Mouse (Mus musculus): ENCODE measurements around the gene Srsf1.

Srsf1 gene

DNA sequence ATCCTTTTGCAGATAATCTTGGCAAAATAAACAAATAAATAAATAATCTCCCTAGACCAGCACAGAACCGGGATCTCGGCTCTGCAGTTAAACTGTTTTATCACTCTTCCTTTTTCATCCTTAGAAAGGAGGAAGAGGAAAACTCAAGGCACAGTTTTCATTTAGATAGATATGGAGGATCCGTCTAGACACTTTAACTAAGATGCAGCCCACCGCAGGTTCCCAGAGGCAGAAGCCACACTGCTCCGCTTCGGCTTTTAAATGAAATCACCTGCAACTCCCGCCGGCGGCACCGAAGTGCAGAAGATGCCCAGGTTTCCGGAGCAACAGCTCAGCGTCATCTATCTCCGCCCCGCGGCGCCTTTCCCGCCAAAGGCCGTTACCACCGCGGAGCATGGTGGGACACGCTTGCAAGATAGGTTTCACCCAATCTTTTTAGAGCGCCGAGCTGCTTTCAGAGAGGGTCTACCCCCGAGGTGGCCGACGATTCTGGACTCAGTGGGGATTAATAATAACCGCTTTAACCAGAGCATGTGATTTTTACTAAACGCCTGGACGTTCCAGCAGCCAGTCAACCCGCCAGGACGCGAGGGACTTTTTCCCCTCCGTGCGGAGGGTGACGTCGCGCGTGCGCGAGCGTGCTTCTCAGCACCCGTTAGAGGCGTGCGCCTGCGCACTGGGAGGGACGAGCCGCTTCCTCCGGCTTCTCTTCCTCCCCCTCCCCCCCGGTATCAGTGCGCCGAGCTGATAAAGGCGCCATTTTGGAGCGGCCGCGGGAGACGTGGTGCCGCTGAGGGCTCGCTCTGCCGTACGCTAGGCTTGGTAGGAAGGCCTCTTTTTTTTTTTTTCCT, at the start of gene Srsf1:
TSS of gene Srsf1 (plus strand) at position 430 of the 851 bp plus-strand sequence.
- ChIA-PET POLR2A (interaction anchor here (0.6 to 13.0 kb wide), 160 partner anchors 9 to 1748 kb away, joined by 3 to 394 read pairs (median 4); partner anchors contain the start of genes Dynll2 (in 4 of the 4), Mtmr4 (in 2 of the 4), Vezf1 (in 2 of the 4) and Coil (in 1 of the 4)), CTCF (interaction anchor here (0.6 to 2.3 kb wide), 12 partner anchors 9 to 501 kb away, joined by 3 to 11 read pairs (median 4); no protein-coding TSS in a partner anchor)

DNA sequence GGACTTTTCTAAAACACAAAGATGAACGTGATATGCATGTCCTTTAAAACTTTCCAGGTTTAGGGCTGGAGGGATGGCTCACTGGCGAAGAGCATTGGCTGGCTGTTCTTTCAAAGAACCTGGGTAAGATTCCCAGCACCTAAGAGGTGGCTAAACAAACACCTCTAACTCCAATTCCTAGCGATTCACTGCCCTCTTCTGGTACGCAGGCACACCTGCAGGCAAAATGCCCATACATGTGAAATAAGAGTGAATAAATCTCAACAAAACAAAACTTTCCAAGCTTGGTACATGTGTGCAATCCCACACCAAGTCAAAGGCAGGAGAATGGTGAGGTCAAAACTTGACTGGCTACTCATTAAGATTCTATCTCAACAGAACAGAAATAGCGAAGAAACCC, 47.4 kb upstream of the Srsf1 start:
- POLR2A ChIA-PET, result interaction anchor here in 2 of 4 experiments (0.8 to 1.4 kb wide), 6 partner anchors 9 to 42 kb away, joined by 3 to 5 read pairs (median 4); no protein-coding TSS in a partner anchor
- CTCF ChIA-PET, result interaction anchor here in 2 of 4 experiments (0.7 to 1.8 kb wide), 3 partner anchors 9 to 32 kb away, joined by 3 to 6 read pairs (median 5); no protein-coding TSS in a partner anchor

- ChIA-PET POLR2A (interaction anchor here in 1 of 4 experiments (0.6 kb wide), 1 partner anchor 170 kb away, joined by 3 read pairs; no protein-coding TSS in a partner anchor), CTCF (no interaction called here)
These were observed 44.4 kb upstream of the Srsf1 start for GRCm38 (mm10) chr11:88002738-88003137.

DNA sequence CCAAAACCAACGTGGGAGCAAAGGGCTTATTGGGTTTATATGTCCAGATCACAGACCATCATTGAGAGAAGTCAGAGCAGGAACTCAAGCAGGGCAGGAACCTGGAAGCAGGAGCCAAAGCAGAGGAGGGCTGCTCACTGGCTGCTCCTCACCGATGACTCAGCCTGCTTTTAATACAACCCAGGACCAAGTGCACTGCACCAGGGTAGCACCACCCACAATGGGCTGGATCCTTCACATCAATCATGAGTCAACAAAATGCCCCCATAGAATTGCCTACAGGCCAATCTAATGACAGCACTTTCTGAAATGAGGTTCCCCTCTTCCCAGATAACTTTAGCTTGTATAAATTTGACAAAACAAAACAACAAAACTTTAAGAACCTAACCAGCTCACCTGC, 43.0 kb upstream of the Srsf1 start:
- POLR2A ChIA-PET, result interaction anchor here in 3 of 4 experiments (0.5 to 2.0 kb wide), 7 partner anchors 8 to 45 kb away, joined by 3 to 5 read pairs (median 3); partner anchors contain the start of genes Dynll2 (in 1 of the 3) and Srsf1 (in 1 of the 3)
- CTCF ChIA-PET, result no interaction called here

DNA sequence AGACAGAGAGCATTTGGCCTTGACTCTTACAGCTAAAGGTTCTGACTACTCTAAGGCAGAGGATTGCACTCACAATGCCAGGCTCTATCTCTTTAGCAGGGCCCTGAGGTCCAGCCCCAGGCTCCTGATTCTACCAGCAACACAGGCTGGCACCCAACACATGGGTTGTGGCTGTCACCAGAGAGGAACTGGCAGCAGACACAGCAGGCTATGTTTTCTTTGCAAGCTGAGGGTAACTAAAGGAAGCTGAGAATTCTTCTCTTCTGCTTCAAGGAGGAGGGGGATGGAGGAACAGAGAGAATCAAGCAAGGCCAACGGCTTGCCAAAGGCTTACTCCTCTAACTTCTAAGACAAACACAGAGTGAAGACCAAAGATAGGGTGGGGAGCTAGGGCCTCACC, 38.5 kb upstream of the Srsf1 start:
- CTCF ChIA-PET, result interaction anchor here in 1 of 4 experiments (1.8 kb wide), 1 partner anchor 9 kb away, joined by 5 read pairs; no protein-coding TSS in a partner anchor
- POLR2A ChIA-PET, result interaction anchor here (0.6 to 22.8 kb wide), 32 partner anchors 9 to 156 kb away, joined by 3 to 394 read pairs (median 4); partner anchors contain the start of genes Dynll2 (in 4 of the 4), Srsf1 (in 3 of the 4) and Mks1 (in 1 of the 4)

GRCm38 (mm10) chr11:88009542-88010190, 37.5 kb upstream of the Srsf1 start:
- CTCF ChIA-PET, result interaction anchor here (0.6 to 1.8 kb wide), 8 partner anchors 9 to 61 kb away, joined by 3 to 5 read pairs (median 3); no protein-coding TSS in a partner anchor

DNA sequence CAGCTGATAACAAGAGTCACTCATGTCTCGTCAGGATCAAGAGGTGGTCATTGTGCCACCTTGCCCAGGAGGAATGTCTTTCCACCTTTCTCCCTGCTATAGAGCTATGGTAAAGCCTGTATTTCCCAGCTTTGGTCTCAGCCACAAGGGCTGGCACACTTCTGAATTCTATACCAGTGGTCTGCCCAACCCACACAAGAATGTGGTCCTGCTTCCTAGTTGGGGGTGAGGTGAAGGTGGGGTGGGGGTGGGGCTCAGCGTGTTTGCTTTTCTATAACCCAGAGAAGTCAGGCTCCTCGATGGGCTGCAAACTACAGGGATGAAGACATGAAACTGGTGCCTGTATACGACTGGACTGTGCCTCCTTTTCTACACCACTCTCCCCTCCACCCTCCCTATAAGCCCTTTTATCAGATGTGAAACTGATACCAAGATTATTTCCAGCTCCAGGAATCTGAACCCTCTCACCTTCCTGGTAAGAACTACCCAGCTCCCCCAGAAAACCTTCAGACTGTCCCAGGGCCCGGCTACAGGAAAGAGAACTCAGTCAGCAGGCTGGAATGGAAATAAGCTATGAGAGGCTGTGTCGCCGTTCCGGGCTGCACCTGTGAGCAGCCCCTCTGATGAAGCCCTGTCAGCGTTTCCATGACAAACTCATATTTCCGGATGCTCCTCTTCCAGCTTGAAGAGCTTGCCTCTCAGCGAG, 35.8 kb upstream of the Srsf1 start:
- POLR2A ChIA-PET, result interaction anchor here in 2 of 4 experiments (0.6 to 22.8 kb wide), 13 partner anchors 8 to 252 kb away, joined by 3 to 394 read pairs (median 12); partner anchors contain the start of genes Dynll2 (in 2 of the 2) and Srsf1 (in 2 of the 2)
- CTCF ChIA-PET, result interaction anchor here in 1 of 4 experiments (0.9 kb wide), 1 partner anchor 37 kb away, joined by 3 read pairs; no protein-coding TSS in a partner anchor

More at GRCm38 (mm10) chr11:88009542-88010190, 37.5 kb upstream of the Srsf1 start:
- POLR2A ChIA-PET, result interaction anchor here (0.6 to 22.8 kb wide), 32 partner anchors 9 to 281 kb away, joined by 3 to 394 read pairs (median 4); partner anchors contain the start of genes Dynll2 (in 4 of the 4), Srsf1 (in 3 of the 4) and Mks1 (in 1 of the 4)

DNA sequence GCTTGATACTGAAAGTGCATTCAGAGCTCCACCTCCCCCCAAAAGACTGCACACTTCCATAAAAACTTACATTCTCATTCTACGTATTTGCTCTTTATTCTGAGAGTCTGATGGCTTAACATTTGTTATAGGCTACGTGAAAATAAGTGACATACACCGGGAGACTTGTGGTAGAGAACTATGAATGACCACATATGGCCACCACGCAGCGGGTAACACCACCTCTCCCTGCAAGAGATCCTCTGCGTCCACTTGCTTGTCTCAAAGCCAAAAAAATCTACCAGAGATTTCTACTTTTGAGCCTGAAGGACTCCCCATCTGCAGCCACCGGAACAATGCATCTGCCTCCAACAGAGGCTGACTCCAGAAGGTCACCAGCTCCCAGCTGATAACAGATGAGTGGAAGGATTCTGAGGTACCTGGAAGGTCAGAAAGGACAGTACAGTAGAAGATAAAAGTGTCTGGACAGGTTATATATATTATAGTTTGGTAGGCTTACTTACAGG, 35.2 kb upstream of the Srsf1 start:
- ChIA-PET POLR2A (interaction anchor here in 3 of 4 experiments (1.1 to 22.8 kb wide), 11 partner anchors 12 to 184 kb away, joined by 3 to 394 read pairs (median 12); partner anchors contain the start of genes Dynll2 (in 2 of the 3) and Srsf1 (in 2 of the 3)), CTCF (no interaction called here)

GRCm38 (mm10) chr11:88012621-88013244, 34.4 kb upstream of the Srsf1 start:
- CTCF ChIA-PET, result interaction anchor here in 1 of 4 experiments (0.8 kb wide), 1 partner anchor 49 kb away, joined by 3 read pairs; no protein-coding TSS in a partner anchor
- POLR2A ChIA-PET, result interaction anchor here in 3 of 4 experiments (0.6 to 22.8 kb wide), 17 partner anchors 9 to 587 kb away, joined by 3 to 394 read pairs (median 6); partner anchors contain the start of genes Dynll2 (in 3 of the 3) and Srsf1 (in 2 of the 3)

- ChIA-PET POLR2A (interaction anchor here in 3 of 4 experiments (0.9 to 22.8 kb wide), 13 partner anchors 10 to 38 kb away, joined by 3 to 394 read pairs (median 11); partner anchors contain the start of genes Srsf1 (in 3 of the 3) and Dynll2 (in 2 of the 3)), CTCF (interaction anchor here in 1 of 4 experiments (0.8 to 1.2 kb wide), 4 partner anchors 27 to 268 kb away, joined by 3 to 4 read pairs (median 4); no protein-coding TSS in a partner anchor)
These were observed 33.5 kb upstream of the Srsf1 start for GRCm38 (mm10) chr11:88013632-88014031.

GRCm38 (mm10) chr11:88015161-88015560, 32.0 kb upstream of the Srsf1 start:
- ChIA-PET POLR2A (interaction anchor here (1.0 to 22.8 kb wide), 16 partner anchors 9 to 37 kb away, joined by 3 to 394 read pairs (median 12); partner anchors contain the start of genes Srsf1 (in 3 of the 4) and Dynll2 (in 2 of the 4)), CTCF (interaction anchor here in 1 of 4 experiments (0.7 to 1.0 kb wide), 2 partner anchors 40 to 145 kb away, joined by 3 to 4 read pairs; no protein-coding TSS in a partner anchor)

DNA sequence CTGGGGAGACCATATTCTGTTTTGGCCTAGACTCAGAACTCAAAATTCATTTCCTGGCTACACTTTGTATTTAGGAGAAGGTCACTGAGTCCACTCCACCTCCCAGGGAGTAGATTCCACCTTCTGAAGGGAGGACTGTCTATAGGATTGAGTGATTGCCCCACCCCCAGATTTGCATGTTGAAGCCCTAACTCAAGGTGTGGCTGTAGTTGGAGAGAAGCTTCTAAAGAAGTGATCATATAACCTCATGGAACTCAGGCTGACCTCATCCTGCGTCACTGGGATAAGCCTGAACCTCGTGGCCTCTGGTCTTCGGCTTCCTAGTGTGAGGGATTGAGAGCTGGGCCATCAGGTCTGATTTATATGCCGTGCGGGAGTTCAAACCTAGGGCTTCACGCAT, 31.4 kb upstream of the Srsf1 start:
- ChIA-PET CTCF (interaction anchor here in 2 of 4 experiments (0.6 to 1.0 kb wide), 2 partner anchors 41 to 180 kb away, joined by 3 to 4 read pairs; no protein-coding TSS in a partner anchor), POLR2A (interaction anchor here (0.7 to 22.8 kb wide), 18 partner anchors 9 to 424 kb away, joined by 3 to 394 read pairs (median 6); partner anchors contain the start of genes Srsf1 (in 3 of the 4), Dynll2 (in 2 of the 4) and Mtmr4 (in 1 of the 4))

DNA sequence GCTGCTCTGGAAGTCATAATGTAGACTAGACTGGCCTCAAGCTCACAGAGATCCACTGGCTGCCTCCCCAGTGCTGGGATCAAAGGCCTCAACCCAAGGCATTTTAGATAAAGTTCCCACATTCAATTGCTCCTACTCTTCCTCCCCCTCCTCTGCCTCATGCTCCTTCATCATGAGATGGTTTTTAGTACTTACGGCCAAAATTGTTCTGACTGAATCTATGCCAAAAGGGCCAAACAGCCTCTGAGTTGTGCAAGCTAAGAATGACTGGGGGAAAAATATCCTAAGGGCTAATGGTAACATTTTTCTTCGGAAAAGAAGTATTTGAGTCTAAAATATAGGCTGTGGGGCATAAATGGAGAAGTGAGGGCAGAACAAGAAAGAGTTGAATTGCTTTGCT, 23.2 kb upstream of the Srsf1 start:
- ChIA-PET POLR2A (interaction anchor here in 2 of 4 experiments (0.9 to 22.8 kb wide), 8 partner anchors 9 to 56 kb away, joined by 3 to 394 read pairs (median 4); partner anchors contain the start of genes Dynll2 (in 1 of the 2) and Srsf1 (in 1 of the 2)), CTCF (interaction anchor here in 1 of 4 experiments (0.7 kb wide), 1 partner anchor 18 kb away, joined by 6 read pairs; no protein-coding TSS in a partner anchor)

- ChIA-PET POLR2A (interaction anchor here (0.5 to 22.8 kb wide), 57 partner anchors 8 to 528 kb away, joined by 3 to 394 read pairs (median 5); partner anchors contain the start of genes Dynll2 (in 4 of the 4), Srsf1 (in 4 of the 4) and Mrps23 (in 1 of the 4)), CTCF (interaction anchor here (0.6 to 1.5 kb wide), 12 partner anchors 20 to 648 kb away, joined by 3 to 11 read pairs (median 4); partner anchors contain the start of gene Srsf1 (in 1 of the 4))
These were observed 19.7 kb upstream of the Srsf1 start for GRCm38 (mm10) chr11:88027391-88028035.

- CTCF ChIA-PET, result interaction anchor here (0.6 to 1.5 kb wide), 11 partner anchors 19 to 647 kb away, joined by 3 to 5 read pairs (median 4); partner anchors contain the start of gene Srsf1 (in 1 of the 4)
- POLR2A ChIA-PET, result interaction anchor here (0.6 to 22.8 kb wide), 54 partner anchors 9 to 529 kb away, joined by 3 to 394 read pairs (median 5); partner anchors contain the start of genes Dynll2 (in 4 of the 4), Srsf1 (in 4 of the 4) and Mrps23 (in 1 of the 4)
These were observed 18.9 kb upstream of the Srsf1 start for GRCm38 (mm10) chr11:88028193-88028684.

Data from embryonic stem cell, embryonic (primary cell).